Mouse (Mus musculus): Measurements from ENCODE around the gene Fry. TPM values are rescaled to one million over a fixed set of nuclear protein-coding genes. Genes with fewer than 3 reads are reported as not detected.
"Not testable (repeated sequence)": the region's sequence is repeated elsewhere in the genome, so short reads cannot be mapped to it uniquely, and the experiment has no call there.

Fry gene
- polyA plus RNA-seq, 1 experiment = 2.9 TPM

- TF ChIP-seq POLR2A (IDR thresholded peaks at IDR 0.05; ENCODE audit: low read depth, low read length) (no peak), CTCF (IDR thresholded peaks at IDR 0.05; ENCODE audit: borderline replicate concordance, insufficient read depth, low read length) (no peak)
- Histone ChIP-seq H3K4me3 (ENCODE audit: insufficient read depth, low read length) (no peak overlapping the region), H3K4me1 (ENCODE audit: control insufficient read depth, insufficient read depth, low read length) (no peaks in the 10 kb centered on the region), H3K27ac (ENCODE audit: insufficient read depth, low read length) (no peak overlapping the region)
Measured at GRCm38 (mm10) chr5:150464721-150465120, 346.3 kb downstream of the Fry start.

- Histone ChIP-seq H3K4me3 (ENCODE audit: insufficient read depth, low read length) (no peak overlapping the region), H3K27ac (ENCODE audit: insufficient read depth, low read length) (no peak overlapping the region), H3K4me1 (ENCODE audit: control insufficient read depth, insufficient read depth, low read length) (no peaks in the 10 kb centered on the region)
- TF ChIP-seq CTCF (IDR thresholded peaks at IDR 0.05; ENCODE audit: borderline replicate concordance, insufficient read depth, low read length) (no peak), POLR2A (IDR thresholded peaks at IDR 0.05; ENCODE audit: low read depth, low read length) (no peak)
Measured at GRCm38 (mm10) chr5:150465218-150465617, 346.8 kb downstream of the Fry start.

GRCm38 (mm10) chr5:150466132-150466531, 347.7 kb downstream of the Fry start:
- no peak overlapping the region for H3K27ac ChIP-seq (ENCODE audit: insufficient read depth, low read length)
- H3K4me1 ChIP-seq (ENCODE audit: control insufficient read depth, insufficient read depth, low read length) = no peaks in the 10 kb centered on the region
- no peak for TF ChIP-seq CTCF (IDR thresholded peaks at IDR 0.05; ENCODE audit: borderline replicate concordance, insufficient read depth, low read length)
- TF ChIP-seq POLR2A (IDR thresholded peaks at IDR 0.05; ENCODE audit: low read depth, low read length) = no peak
- H3K4me3 ChIP-seq (ENCODE audit: insufficient read depth, low read length) = no peak overlapping the region

GRCm38 (mm10) chr5:150468431-150468830, 350.0 kb downstream of the Fry start:
- H3K4me3 ChIP-seq (ENCODE audit: insufficient read depth, low read length) = no peak overlapping the region
- H3K4me1 ChIP-seq (ENCODE audit: control insufficient read depth, insufficient read depth, low read length) = no peaks in the 10 kb centered on the region
- H3K27ac ChIP-seq (ENCODE audit: insufficient read depth, low read length) = no peak overlapping the region
- TF ChIP-seq POLR2A (IDR thresholded peaks at IDR 0.05; ENCODE audit: low read depth, low read length) (no peak), CTCF (IDR thresholded peaks at IDR 0.05; ENCODE audit: borderline replicate concordance, insufficient read depth, low read length) (no peak)

GRCm38 (mm10) chr5:150477364-150477763, 358.9 kb downstream of the Fry start:
- Histone ChIP-seq H3K4me1 (ENCODE audit: control insufficient read depth, insufficient read depth, low read length) (no peaks in the 10 kb centered on the region), H3K27ac (ENCODE audit: insufficient read depth, low read length) (no peak overlapping the region), H3K4me3 (ENCODE audit: insufficient read depth, low read length) (no peak overlapping the region)
- TF ChIP-seq CTCF (IDR thresholded peaks at IDR 0.05; ENCODE audit: borderline replicate concordance, insufficient read depth, low read length) (no peak), POLR2A (IDR thresholded peaks at IDR 0.05; ENCODE audit: low read depth, low read length) (no peak)

GRCm38 (mm10) chr5:150478612-150479011, 360.2 kb downstream of the Fry start:
- H3K4me3 ChIP-seq (ENCODE audit: insufficient read depth, low read length) = no peak overlapping the region
- no peaks in the 10 kb centered on the region for H3K4me1 ChIP-seq (ENCODE audit: control insufficient read depth, insufficient read depth, low read length)
- no peak overlapping the region for H3K27ac ChIP-seq (ENCODE audit: insufficient read depth, low read length)
- no peak for TF ChIP-seq POLR2A (IDR thresholded peaks at IDR 0.05; ENCODE audit: low read depth, low read length)
- no peak for TF ChIP-seq CTCF (IDR thresholded peaks at IDR 0.05; ENCODE audit: borderline replicate concordance, insufficient read depth, low read length)

GRCm38 (mm10) chr5:150485198-150485597, 366.8 kb downstream of the Fry start:
- Histone ChIP-seq H3K4me3 (ENCODE audit: insufficient read depth, low read length) (no peak overlapping the region), H3K4me1 (ENCODE audit: control insufficient read depth, insufficient read depth, low read length) (no peaks in the 10 kb centered on the region), H3K27ac (ENCODE audit: insufficient read depth, low read length) (no peak overlapping the region)
- no peak for TF ChIP-seq CTCF (IDR thresholded peaks at IDR 0.05; ENCODE audit: borderline replicate concordance, insufficient read depth, low read length)
- TF ChIP-seq POLR2A (IDR thresholded peaks at IDR 0.05; ENCODE audit: low read depth, low read length) = no peak

GRCm38 (mm10) chr5:150490285-150490684, 371.8 kb downstream of the Fry start:
- H3K27ac ChIP-seq (ENCODE audit: insufficient read depth, low read length) = no peak overlapping the region
- H3K4me3 ChIP-seq (ENCODE audit: insufficient read depth, low read length) = no peak overlapping the region
- TF ChIP-seq POLR2A (IDR thresholded peaks at IDR 0.05; ENCODE audit: low read depth, low read length) = no peak
- no peak for TF ChIP-seq CTCF (IDR thresholded peaks at IDR 0.05; ENCODE audit: borderline replicate concordance, insufficient read depth, low read length)
- H3K4me1 ChIP-seq (ENCODE audit: control insufficient read depth, insufficient read depth, low read length) = no peaks in the 10 kb centered on the region

- TF ChIP-seq CTCF (IDR thresholded peaks at IDR 0.05; ENCODE audit: borderline replicate concordance, insufficient read depth, low read length) = no peak
- no peak for TF ChIP-seq POLR2A (IDR thresholded peaks at IDR 0.05; ENCODE audit: low read depth, low read length)
- Histone ChIP-seq H3K27ac (ENCODE audit: insufficient read depth, low read length) (no peak overlapping the region), H3K4me1 (ENCODE audit: control insufficient read depth, insufficient read depth, low read length) (no peaks in the 10 kb centered on the region), H3K4me3 (ENCODE audit: insufficient read depth, low read length) (no peak overlapping the region)
Measured at GRCm38 (mm10) chr5:150490821-150491220, 372.4 kb downstream of the Fry start.

GRCm38 (mm10) chr5:150491573-150492173, 373.2 kb downstream of the Fry start:
- not testable (repeated sequence) for H3K4me1 ChIP-seq (ENCODE audit: control insufficient read depth, insufficient read depth, low read length); H3K27ac ChIP-seq (ENCODE audit: insufficient read depth, low read length); H3K4me3 ChIP-seq (ENCODE audit: insufficient read depth, low read length)

- H3K4me1 ChIP-seq (ENCODE audit: control insufficient read depth, insufficient read depth, low read length) = no peaks in the 10 kb centered on the region
- H3K4me3 ChIP-seq (ENCODE audit: insufficient read depth, low read length) = no peak overlapping the region
- no peak overlapping the region for H3K27ac ChIP-seq (ENCODE audit: insufficient read depth, low read length)
Measured at GRCm38 (mm10) chr5:150495792-150496191, 377.3 kb downstream of the Fry start.

More at GRCm38 (mm10) chr5:150495792-150496191, 377.3 kb downstream of the Fry start:
- TF ChIP-seq CTCF (IDR thresholded peaks at IDR 0.05; ENCODE audit: borderline replicate concordance, insufficient read depth, low read length) (no peak), POLR2A (IDR thresholded peaks at IDR 0.05; ENCODE audit: low read depth, low read length) (no peak)

Data from embryonic fibroblast, embryonic 13.5 days (primary cell).